Mouse (Mus musculus): ENCODE results near the gene Sec16b.

DNA sequence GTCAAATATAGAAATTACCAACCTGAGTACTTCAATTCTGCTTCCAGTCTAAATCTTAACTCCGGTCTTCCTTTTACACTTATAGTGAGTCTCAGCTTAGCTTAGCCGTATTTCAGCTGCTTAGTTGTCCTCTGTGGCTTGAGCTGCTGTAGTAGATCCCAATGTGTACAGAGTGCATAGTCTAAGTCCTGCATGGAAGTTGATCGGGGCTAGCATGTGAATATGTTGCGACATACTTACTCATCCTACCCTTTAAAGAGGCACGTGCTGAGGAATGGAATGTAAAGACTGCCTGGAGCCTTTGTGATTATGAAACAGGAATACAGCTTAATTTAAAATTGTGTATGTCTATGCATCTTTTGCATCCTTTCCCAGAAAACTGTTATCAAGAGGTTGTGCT is 88.0 kb downstream of the Sec16b start:
- no peak for TF ChIP-seq CTCF (IDR thresholded peaks at IDR 0.05; ENCODE audit: low read depth, low read length)
- no peak for TF ChIP-seq TAL1 (conservative IDR thresholded peaks at IDR 0.05; ENCODE audit: low read depth, low read length)
- no peak for TF ChIP-seq GATA1 (IDR thresholded peaks at IDR 0.05; ENCODE audit: borderline replicate concordance, low read length)
- TF ChIP-seq POLR2AphosphoS5 (IDR thresholded peaks at IDR 0.05; ENCODE audit: insufficient replicate concordance, low read depth, low read length), result no peak
- no peak for TF ChIP-seq GATA2 (IDR thresholded peaks at IDR 0.05; ENCODE audit: borderline replicate concordance, low read depth, low read length)

Data from G1E (cell line).